Mouse (Mus musculus) hindbrain, postnatal 0 days (tissue): ENCODE results near the gene Pknox1. TPM values are rescaled to one million over a fixed set of nuclear protein-coding genes. Genes with fewer than 3 reads are reported as not detected.

Experiments used
- ATAC-seq: fragments of 200-750 bp; cut with Nextera tagmentation; 2 replicates; pipeline ENCODE4 v1.8.0; 2017; ENCODE audit warnings: mild to moderate bottlenecking, moderate TSS enrichment, moderate library complexity
- DNase-seq: peaks from one replicate; pipeline ENCODE4 v3.0.0-alpha.2; 2015; ENCODE audit warnings: low spot score
- H3K27ac ChIP-seq: fragments of 300-500 bp; sonication (generic); 2 replicates; pipeline ENCODE4 v1.5.1; 2014; ENCODE audit warnings: mild to moderate bottlenecking
- H3K27me3 ChIP-seq: fragments of 300-500 bp; sonication (generic); 2 replicates; pipeline ENCODE4 v1.6.1; 2014; ENCODE audit warnings: low read length, mixed read lengths; ENCODE audit not compliant: insufficient read depth
- H3K36me3 ChIP-seq: fragments of 300-500 bp; sonication (generic); 2 replicates; pipeline ENCODE4 v1.6.1; 2014; ENCODE audit warnings: low read length, mixed read lengths; ENCODE audit not compliant: insufficient read depth
- H3K4me1 ChIP-seq: fragments of 300-500 bp; sonication (generic); 2 replicates; pipeline ENCODE4 v1.6.1; 2014; ENCODE audit warnings: antibody characterized with exemption, low read length, mixed read lengths; ENCODE audit not compliant: insufficient read depth
- H3K4me2 ChIP-seq: fragments of 300-500 bp; sonication (generic); 2 replicates; pipeline ENCODE4 v1.6.1; 2014; ENCODE audit warnings: low read depth, mild to moderate bottlenecking, low read length, moderate library complexity, mixed read lengths
- H3K4me3 ChIP-seq: fragments of 300-500 bp; sonication (generic); 2 replicates; pipeline ENCODE4 v1.5.1; 2014; ENCODE audit warnings: low read length
- H3K9ac ChIP-seq: fragments of 300-500 bp; sonication (generic); replicated peaks from 2 replicates; pipeline ENCODE4 v1.6.1; 2014; ENCODE audit warnings: mild to moderate bottlenecking, low read length, moderate library complexity, mixed read lengths
- H3K9me3 ChIP-seq: fragments of 300-500 bp; sonication (generic); 2 replicates; pipeline ENCODE4 v1.6.1; 2016; ENCODE audit warnings: low read length, mixed read lengths
- CTCF ChIP-seq: IDR thresholded peaks from 2 replicates; pipeline ENCODE4 v1.5.1; 2016; ENCODE audit warnings: antibody characterized with exemption, control low read depth, low read depth
- WGBS: fragments of 180-500 bp; shearing (Covaris S2); extraction: QIAGEN DNeasy Blood & Tissue Kit; methylation state at CpG from one replicate; pipeline ENCODE4 v1.1.7; 2014; 5-methylcytosine and 5-hydroxymethylcytosine counted together
- polyA plus RNA-seq: library from polyadenylated mRNA; unstranded; fragments of >200 nt; fragmentation: Nextera tagmentation; extraction: Ambion mirVana; gene quantifications from 2 replicates; pipeline ENCODE4 v1.2.1, GENCODE M21; 2015
- total RNA-seq: library from RNA; depleted of rRNA; stranded (reverse); fragments of >200 nt; gene quantifications from 2 replicates; pipeline ENCODE4 v1.2.3, GENCODE M21; 2014

Pknox1 gene
- total and polyA plus RNA-seq, 2 experiments from 2014 or later, result 25.1 to 31.2 TPM

DNA sequence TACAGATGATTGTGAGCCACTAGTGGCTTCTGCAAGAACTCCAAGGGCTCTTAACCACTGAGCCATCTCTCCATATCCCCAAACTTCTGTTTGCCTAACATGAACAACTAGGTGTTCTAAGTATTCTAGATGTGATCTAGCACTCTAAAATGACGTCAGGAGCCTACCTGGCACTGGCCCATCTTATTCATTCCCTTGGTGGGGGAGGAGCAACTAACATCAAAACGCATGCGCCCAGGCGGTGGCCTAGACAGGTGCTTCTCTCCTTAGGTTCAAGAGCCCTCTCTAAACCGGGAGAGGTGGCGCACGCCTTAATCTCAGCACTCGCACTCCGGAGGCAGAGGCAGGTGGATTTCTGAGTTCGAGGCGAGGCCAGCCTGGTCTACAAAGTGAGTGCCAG is 71.2 kb downstream of the Pknox1 start:
- 61% methylated on average over 11 of the region's 11 CpGs for WGBS
- no peak for DNase-seq
- H3K4me3 ChIP-seq, result peak overlapping the region; percentile 49
- no peaks in the 10 kb centered on the region for H3K27me3 ChIP-seq
- no peak overlapping the region for H3K27ac ChIP-seq
- peak overlapping the region; percentile 94; the same call in 1 of the 2 replicates for H3K4me2 ChIP-seq
- H3K4me1 ChIP-seq, result 0 out of 2 replicates have a peak, but pooled peaks cover 9% of the 10 kb centered on the region
- no peaks in the 10 kb centered on the region for H3K9me3 ChIP-seq
- H3K36me3 ChIP-seq, result no peaks in the 10 kb centered on the region
- TF ChIP-seq CTCF, result no peak
- no peak for ATAC-seq
- no peak overlapping the region for H3K9ac ChIP-seq

DNA sequence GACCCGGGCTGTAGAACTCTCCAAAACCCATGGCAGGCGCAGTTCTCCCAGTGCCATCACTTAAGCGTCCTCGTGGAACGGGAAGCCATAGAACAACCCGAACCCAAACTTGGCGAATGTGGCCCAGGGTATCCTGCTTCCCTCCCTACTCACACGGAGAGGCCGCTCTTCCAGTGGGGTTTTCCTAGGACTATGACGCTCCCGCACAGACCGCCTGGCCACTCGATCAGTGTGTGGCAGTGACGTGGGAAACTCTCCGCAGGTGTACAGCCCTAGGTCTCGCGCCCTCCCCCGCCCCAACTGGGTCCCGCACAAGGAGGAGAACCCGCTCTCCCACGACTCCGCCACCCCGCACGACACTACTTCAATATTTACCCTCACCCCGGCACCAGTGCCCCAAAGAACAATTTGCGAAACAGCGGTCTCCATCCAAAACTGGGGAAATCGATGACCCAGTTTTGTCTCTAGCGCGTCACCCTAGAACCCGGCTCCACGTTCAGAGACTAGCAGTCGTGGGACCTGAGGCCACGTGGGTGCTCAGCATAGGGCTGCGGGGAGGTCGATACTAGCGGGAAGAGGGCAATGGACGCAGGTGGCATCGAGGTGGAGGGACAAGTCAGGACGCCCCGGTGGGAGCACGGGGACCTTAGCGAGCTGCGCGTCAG is 71.9 kb downstream of the Pknox1 start:
- DNase-seq, result no peak
- 3% methylated on average over 45 of the region's 45 CpGs for WGBS
- H3K4me3 ChIP-seq, result peak overlapping the region; percentile 49
- H3K27me3 ChIP-seq, result no peaks in the 10 kb centered on the region
- H3K9me3 ChIP-seq, result no peaks in the 10 kb centered on the region
- peak overlapping the region; percentile 81; the same call in 1 of the 2 replicates for H3K27ac ChIP-seq
- TF ChIP-seq CTCF, result no peak
- H3K4me2 ChIP-seq, result peak overlapping the region; percentile 94
- no peaks in the 10 kb centered on the region for H3K36me3 ChIP-seq
- H3K9ac ChIP-seq, result peak overlapping the region; percentile 62
- H3K4me1 ChIP-seq, result 0 out of 2 replicates have a peak, but pooled peaks cover 9% of the 10 kb centered on the region
- peak; percentile 48 for ATAC-seq

DNA sequence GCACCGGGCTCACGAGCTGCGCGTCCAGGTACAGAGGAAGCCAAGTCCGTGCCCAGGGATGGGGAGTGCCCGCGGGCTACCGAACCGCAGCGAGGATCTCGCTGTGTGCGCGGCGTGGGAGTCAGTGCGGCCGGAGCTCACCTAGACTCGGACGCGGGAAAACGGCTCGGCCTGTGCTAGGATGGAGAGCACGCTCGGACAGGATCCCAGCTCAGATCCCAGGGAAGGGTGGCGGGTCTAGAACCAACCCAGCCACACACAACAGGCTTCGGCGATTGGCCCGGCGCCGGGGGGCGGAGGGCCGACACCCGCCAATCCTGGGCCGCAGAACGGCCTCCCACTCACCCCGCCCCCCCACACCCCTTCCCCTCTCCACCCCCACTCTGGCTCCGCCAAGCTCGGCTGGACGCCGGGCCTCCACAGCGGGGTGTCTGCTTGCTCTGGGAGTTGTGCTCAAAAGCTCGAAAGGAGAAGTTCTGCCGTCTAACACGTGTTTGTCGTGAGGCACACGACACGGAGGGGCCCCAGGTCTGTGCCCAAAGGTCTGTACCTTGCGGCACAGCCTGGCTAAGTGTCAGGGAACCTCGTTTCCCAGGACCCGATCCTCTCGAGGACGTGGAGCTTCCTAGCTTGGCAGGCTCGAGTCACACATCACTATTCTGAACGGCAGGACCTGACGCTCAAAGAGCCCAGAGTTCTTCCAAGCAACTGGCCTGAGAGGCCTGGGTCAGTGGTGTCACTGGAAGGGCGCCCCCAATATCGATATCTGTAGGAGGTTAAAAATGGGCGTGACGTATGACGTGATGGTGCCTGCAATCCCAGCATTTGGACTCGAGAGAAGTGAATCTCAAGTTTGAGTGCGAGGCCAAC is 72.6 kb downstream of the Pknox1 start, which contains the start of gene Cbs:
Gene Cbs (minus strand): TSS at position 297 of the 870 bp plus-strand sequence.
- DNase-seq (peak; percentile 83), ATAC-seq (peak; percentile 90)
- Histone ChIP-seq H3K4me1 (0 out of 2 replicates have a peak, but pooled peaks cover 9% of the 10 kb centered on the region), H3K36me3 (no peaks in the 10 kb centered on the region), H3K4me2 (peak within 1 kb of the TSS; percentile 94), H3K27ac (peak within 1 kb of the TSS; percentile 81), H3K9me3 (no peaks in the 10 kb centered on the region), H3K27me3 (no peaks in the 10 kb centered on the region), H3K9ac (peak within 1 kb of the TSS; percentile 62), H3K4me3 (peak within 1 kb of the TSS; percentile 49)
- 2% methylated on average over 59 of the region's 61 CpGs for WGBS
- no peak for TF ChIP-seq CTCF

DNA sequence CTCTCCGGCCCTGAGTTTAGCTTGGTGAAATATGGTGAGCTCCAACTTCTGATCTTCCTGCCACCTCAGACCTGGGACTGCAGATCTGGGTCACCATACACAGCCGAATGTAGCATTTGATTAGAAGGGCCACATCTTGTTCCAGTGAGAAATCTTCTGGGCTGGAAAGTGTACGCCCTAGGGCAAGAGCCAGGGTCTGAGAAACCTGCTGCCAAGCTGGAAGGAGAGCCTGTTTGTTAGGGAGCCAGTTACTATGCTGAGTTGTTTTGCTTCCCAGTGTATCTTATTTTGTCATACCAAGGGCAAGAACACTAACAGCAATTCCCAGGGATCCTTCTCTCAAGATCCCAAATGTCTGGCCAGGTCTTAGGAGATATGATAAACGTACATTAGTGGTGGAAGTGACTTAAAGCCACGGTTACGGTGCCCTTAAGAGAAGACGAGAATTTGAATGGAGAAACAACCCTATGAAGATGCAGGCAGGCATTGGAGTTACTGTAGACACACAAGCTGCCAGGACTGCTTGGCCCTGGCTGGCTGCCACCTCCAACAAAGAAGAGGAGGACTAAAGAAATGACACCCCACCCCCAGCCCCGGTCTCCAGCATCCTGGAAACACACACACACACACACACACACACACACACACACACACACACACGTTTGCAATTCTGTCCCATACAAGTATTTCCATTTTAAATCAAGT is 73.5 kb downstream of the Pknox1 start:
- H3K9ac ChIP-seq, result no peak overlapping the region
- H3K9me3 ChIP-seq, result no peaks in the 10 kb centered on the region
- no peaks in the 10 kb centered on the region for H3K36me3 ChIP-seq
- peak; percentile 82 for DNase-seq
- peak overlapping the region; percentile 81 for H3K27ac ChIP-seq
- H3K4me1 ChIP-seq, result 0 out of 2 replicates have a peak, but pooled peaks cover 9% of the 10 kb centered on the region
- WGBS, result 29% methylated on average over 9 of the region's 9 CpGs
- ATAC-seq, result peak; percentile 59
- peak overlapping the region; percentile 16; the same call in 1 of the 2 replicates for H3K4me2 ChIP-seq
- no peak for TF ChIP-seq CTCF
- no peak overlapping the region for H3K4me3 ChIP-seq
- no peaks in the 10 kb centered on the region for H3K27me3 ChIP-seq

DNA sequence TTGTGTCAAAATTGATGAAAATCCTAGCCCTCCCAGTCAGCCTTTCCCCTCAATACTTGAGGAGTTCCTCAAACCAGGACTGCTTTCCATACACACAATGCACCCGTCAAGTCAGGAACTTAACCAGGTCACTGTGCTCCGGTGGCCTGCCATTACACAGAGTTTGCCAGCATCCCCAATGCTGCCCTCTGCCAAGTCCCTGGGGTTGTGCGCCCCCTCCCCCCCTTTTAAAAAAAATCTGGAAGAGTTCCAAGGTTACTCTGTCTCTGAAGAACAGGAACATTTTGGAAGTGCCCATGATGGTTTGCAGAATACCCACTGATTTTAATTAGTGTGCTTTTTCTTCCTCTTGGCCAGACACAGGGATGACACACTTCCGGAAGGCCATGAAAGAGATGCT is 75.1 kb downstream of the Pknox1 start:
- DNase-seq (peak; percentile 77), ATAC-seq (peak; percentile 39)
- Histone ChIP-seq H3K27me3 (no peaks in the 10 kb centered on the region), H3K27ac (peak overlapping the region; percentile 49; the same call in 1 of the 2 replicates), H3K4me3 (no peak overlapping the region), H3K9ac (no peak overlapping the region), H3K4me2 (no peak overlapping the region), H3K36me3 (no peaks in the 10 kb centered on the region), H3K4me1 (0 out of 2 replicates have a peak, but pooled peaks cover 9% of the 10 kb centered on the region), H3K9me3 (no peaks in the 10 kb centered on the region)
- 31% methylated on average over 4 of the region's 4 CpGs for WGBS
- no peak for TF ChIP-seq CTCF

DNA sequence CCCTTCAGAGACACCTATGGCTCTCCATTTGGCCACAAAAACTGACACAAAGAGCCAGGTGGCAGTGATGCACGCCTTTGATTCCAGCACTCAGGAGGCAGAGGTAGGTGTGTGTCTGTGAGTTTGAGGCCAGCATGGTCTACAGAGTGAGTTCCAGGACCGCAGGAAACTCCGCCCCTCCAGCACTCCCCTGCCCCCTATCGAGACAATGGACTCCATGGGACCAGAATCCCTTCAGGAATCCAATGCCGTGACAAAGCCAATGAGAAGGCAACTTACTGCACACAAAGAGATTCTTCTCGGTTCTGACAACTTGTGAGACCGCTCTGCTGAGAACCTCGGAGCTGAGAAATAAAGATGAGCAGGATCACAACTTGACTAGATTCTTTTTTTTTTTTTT is 77.8 kb downstream of the Pknox1 start:
- 44% methylated on average over 8 of the region's 8 CpGs for WGBS
- Histone ChIP-seq H3K4me3 (no peak overlapping the region), H3K4me2 (no peak overlapping the region), H3K4me1 (0 out of 2 replicates have a peak, but pooled peaks cover 6% of the 10 kb centered on the region), H3K9ac (no peak overlapping the region), H3K36me3 (peaks cover 11% of the 10 kb centered on the region), H3K9me3 (no peaks in the 10 kb centered on the region), H3K27me3 (no peaks in the 10 kb centered on the region), H3K27ac (no peak overlapping the region)
- no peak for TF ChIP-seq CTCF
- DNase-seq, result no peak
- ATAC-seq, result no peak
